Mouse (Mus musculus): ENCODE measurements around the gene Efna2.
A peak's percentile ranks its signal among the peaks of the same experiment; 100 is the strongest.
"Not testable (repeated sequence)": the region's sequence is repeated elsewhere in the genome, so short reads cannot be mapped to it uniquely, and the experiment has no call there.

Efna2 gene

GRCm38 (mm10) chr10:80215048-80215772 lies 35.9 kb downstream of the Efna2 start:
- Histone ChIP-seq H3K9me3 (ENCODE audit: low read length) (no peaks in the 10 kb centered on the region), H3K4me3 (replicated peaks; ENCODE audit: low read length) (peak overlapping the region; percentile 35; the same call in 1 of the 2 replicates), H3K4me1 (replicated peaks; ENCODE audit: low read depth, low read length) (peaks cover 36% of the 10 kb centered on the region), H3K36me3 (ENCODE audit: insufficient read depth, low read length) (no peaks in the 10 kb centered on the region), H3K27me3 (ENCODE audit: insufficient read depth, low read length) (peaks cover 5% of the 10 kb centered on the region; the same call in 1 of the 2 replicates)
- TF ChIP-seq CTCF (conservative IDR thresholded peaks at IDR 0.05; ENCODE audit: low read length) (no peak), POU5F1 (IDR thresholded peaks at IDR 0.05; ENCODE audit: borderline replicate concordance, low read length) (no peak)

- peaks cover 49% of the 10 kb centered on the region for H3K4me1 ChIP-seq (replicated peaks; ENCODE audit: low read depth, low read length)
- TF ChIP-seq NANOG (IDR thresholded peaks at IDR 0.05; ENCODE audit: borderline replicate concordance, low read length) (no peak), POU5F1 (IDR thresholded peaks at IDR 0.05; ENCODE audit: borderline replicate concordance, low read length) (no peak), CTCF (conservative IDR thresholded peaks at IDR 0.05; ENCODE audit: low read length) (no peak)
- peak overlapping the region; percentile 56 for H3K4me3 ChIP-seq (replicated peaks; ENCODE audit: low read length)
- H3K9me3 ChIP-seq (ENCODE audit: low read length), result no peaks in the 10 kb centered on the region
- H3K36me3 ChIP-seq (ENCODE audit: insufficient read depth, low read length), result no peaks in the 10 kb centered on the region
- peaks cover 5% of the 10 kb centered on the region; the same call in 1 of the 2 replicates for H3K27me3 ChIP-seq (ENCODE audit: insufficient read depth, low read length)
Measured at GRCm38 (mm10) chr10:80220676-80221075, 41.4 kb downstream of the Efna2 start.

- not testable (repeated sequence) for H3K4me3 ChIP-seq (replicated peaks; ENCODE audit: low read length); H3K27me3 ChIP-seq (ENCODE audit: insufficient read depth, low read length); H3K9me3 ChIP-seq (ENCODE audit: low read length); H3K36me3 ChIP-seq (ENCODE audit: insufficient read depth, low read length)
- H3K4me1 ChIP-seq (replicated peaks; ENCODE audit: low read depth, low read length), result peaks cover 58% of the 10 kb centered on the region
Measured at GRCm38 (mm10) chr10:80223137-80223536, 43.9 kb downstream of the Efna2 start.

DNA sequence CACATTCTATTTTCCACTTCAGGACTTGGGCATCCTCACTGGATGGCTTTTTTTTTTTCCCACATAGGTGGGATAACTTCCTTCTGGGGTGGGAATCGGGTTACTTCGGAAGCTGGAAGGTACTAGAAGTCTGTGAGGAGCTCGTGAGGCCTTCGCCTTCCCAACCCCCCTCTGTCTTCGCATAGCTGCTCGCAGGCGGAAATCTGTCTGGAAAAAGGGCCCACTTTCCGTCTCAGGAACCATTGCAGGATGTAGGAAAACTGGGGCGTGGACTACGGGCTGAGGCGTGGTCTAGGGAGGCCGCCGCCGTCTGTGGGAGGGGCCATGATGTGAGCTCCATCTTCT lies 46.8 kb downstream of the Efna2 start:
- TF ChIP-seq POU5F1 (IDR thresholded peaks at IDR 0.05; ENCODE audit: borderline replicate concordance, low read length) (no peak), NANOG (IDR thresholded peaks at IDR 0.05; ENCODE audit: borderline replicate concordance, low read length) (no peak), CTCF (conservative IDR thresholded peaks at IDR 0.05; ENCODE audit: low read length) (no peak)
- H3K4me3 ChIP-seq (replicated peaks; ENCODE audit: low read length), result peak overlapping the region; percentile 64
- no peaks in the 10 kb centered on the region for H3K9me3 ChIP-seq (ENCODE audit: low read length)
- H3K4me1 ChIP-seq (replicated peaks; ENCODE audit: low read depth, low read length), result peaks cover 67% of the 10 kb centered on the region
- H3K36me3 ChIP-seq (ENCODE audit: insufficient read depth, low read length), result peaks cover 37% of the 10 kb centered on the region
- no peaks in the 10 kb centered on the region for H3K27me3 ChIP-seq (ENCODE audit: insufficient read depth, low read length)

- H3K4me1 ChIP-seq (replicated peaks; ENCODE audit: low read depth, low read length), result peaks cover 65% of the 10 kb centered on the region
- H3K36me3 ChIP-seq (ENCODE audit: insufficient read depth, low read length), result peaks cover 42% of the 10 kb centered on the region
- TF ChIP-seq POU5F1 (IDR thresholded peaks at IDR 0.05; ENCODE audit: borderline replicate concordance, low read length) (no peak), NANOG (IDR thresholded peaks at IDR 0.05; ENCODE audit: borderline replicate concordance, low read length) (no peak)
- H3K4me3 ChIP-seq (replicated peaks; ENCODE audit: low read length), result peak within 1 kb of the TSS; percentile 92
- no peaks in the 10 kb centered on the region for H3K9me3 ChIP-seq (ENCODE audit: low read length)
- no peaks in the 10 kb centered on the region for H3K27me3 ChIP-seq (ENCODE audit: insufficient read depth, low read length)
Measured at GRCm38 (mm10) chr10:80226416-80227165, 47.3 kb downstream of the Efna2 start, which contains the start of gene Mum1. Gene Mum1 (plus strand): TSS chr10:80226434.

DNA sequence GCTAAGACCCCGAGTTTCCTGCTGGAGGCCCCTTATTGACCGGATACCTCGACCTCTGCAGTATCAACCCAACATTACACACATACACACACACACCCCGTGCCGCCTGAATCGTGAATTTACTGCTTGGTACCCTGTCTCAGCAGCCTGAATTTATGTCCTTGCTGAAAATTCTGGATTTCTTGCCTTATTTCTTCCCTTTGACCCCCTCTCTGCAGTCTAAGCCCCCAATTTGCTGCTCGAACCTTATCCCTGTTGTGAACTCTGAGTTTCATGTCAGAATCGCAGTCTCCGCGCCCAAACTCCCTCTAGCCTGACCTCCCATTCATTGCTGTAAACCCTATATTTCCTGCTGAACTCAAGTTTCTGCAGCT lies 47.9 kb downstream of the Efna2 start:
- no peaks in the 10 kb centered on the region for H3K9me3 ChIP-seq (ENCODE audit: low read length)
- peak overlapping the region; percentile 92 for H3K4me3 ChIP-seq (replicated peaks; ENCODE audit: low read length)
- H3K36me3 ChIP-seq (ENCODE audit: insufficient read depth, low read length), result peaks cover 47% of the 10 kb centered on the region
- TF ChIP-seq NANOG (IDR thresholded peaks at IDR 0.05; ENCODE audit: borderline replicate concordance, low read length) (no peak), POU5F1 (IDR thresholded peaks at IDR 0.05; ENCODE audit: borderline replicate concordance, low read length) (no peak), CTCF (conservative IDR thresholded peaks at IDR 0.05; ENCODE audit: low read length) (no peak)
- H3K27me3 ChIP-seq (ENCODE audit: insufficient read depth, low read length), result no peaks in the 10 kb centered on the region
- H3K4me1 ChIP-seq (replicated peaks; ENCODE audit: low read depth, low read length), result peaks cover 65% of the 10 kb centered on the region

DNA sequence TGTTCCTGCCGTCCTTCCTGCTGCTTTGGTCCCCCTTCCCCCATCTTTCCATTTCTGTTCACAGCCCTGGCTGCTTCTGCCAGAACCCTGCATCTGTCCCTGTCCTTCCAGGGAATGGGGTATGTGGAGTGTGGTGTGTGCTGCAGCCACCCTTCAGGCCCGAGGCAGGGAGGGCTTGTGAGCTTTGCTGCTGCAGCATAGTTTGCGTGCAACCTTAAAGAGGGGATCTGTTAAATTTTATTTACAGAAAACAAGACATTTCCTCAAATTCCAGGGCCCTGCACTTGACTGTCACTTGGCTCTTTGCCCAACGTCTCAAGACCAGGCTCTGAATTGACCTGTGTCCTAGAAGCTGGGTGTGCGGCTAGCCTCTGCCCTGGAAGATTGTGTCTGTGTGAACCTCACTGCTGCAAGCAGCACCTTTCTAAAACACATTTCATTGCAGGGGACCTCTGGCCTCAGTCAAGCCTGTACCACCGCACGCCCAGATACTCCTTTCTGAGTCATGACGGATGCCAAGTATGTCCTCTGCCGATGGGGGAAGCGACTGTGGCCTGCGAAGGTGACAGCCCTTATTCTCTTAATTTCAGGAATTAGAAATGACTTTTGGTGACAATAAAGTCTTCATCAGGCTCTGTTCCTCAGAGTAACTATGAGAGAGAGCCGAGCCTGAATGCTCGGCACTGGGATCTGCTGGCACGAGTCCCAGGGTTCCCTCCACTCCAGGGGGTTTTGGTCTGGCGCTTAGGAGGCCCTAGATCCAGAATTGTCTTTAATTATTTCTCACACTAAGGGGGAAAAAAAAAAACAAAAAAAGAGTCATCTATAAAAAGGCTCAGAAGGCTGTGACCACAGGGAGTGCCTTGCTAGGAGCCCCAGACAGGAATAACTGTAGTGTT lies 48.8 kb downstream of the Efna2 start:
- no peaks in the 10 kb centered on the region for H3K27me3 ChIP-seq (ENCODE audit: insufficient read depth, low read length)

DNA sequence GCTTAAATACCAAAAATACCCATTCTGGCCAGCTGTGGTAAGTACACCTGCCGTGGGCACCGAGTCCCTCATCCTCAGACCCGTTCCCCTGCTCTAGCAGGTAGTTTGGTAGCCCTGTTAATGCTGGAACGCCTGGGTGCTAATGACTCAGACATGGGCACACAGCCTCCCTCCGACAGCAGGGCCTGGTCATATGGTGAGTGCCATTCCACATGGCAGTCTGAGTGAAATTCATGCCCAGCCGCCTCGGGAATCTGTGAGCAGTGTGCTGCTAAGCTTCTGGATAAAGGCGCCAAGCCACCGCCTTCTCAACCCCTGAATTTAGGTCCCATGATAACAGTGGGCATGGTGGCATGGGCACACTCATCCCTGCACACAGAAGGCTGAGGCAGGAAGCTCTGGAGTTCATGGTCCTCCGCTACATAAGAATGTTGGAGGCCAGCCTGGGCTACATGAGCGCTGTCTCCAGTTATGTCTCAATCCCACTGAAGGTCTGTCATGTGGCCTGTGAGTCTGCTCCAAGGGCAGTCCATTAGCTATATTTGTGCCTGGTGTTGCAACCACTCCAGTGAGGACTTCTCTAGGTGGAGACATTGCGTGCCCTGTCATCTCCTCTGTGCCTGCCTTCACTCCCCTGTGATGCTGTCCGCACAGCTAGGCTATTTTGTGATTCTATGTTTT lies 57.0 kb downstream of the Efna2 start:
- H3K4me3 ChIP-seq (replicated peaks; ENCODE audit: low read length), result no peak overlapping the region
- no peaks in the 10 kb centered on the region for H3K27me3 ChIP-seq (ENCODE audit: insufficient read depth, low read length)
- TF ChIP-seq POU5F1 (IDR thresholded peaks at IDR 0.05; ENCODE audit: borderline replicate concordance, low read length) (no peak), CTCF (conservative IDR thresholded peaks at IDR 0.05; ENCODE audit: low read length) (no peak), NANOG (IDR thresholded peaks at IDR 0.05; ENCODE audit: borderline replicate concordance, low read length) (no peak)
- H3K36me3 ChIP-seq (ENCODE audit: insufficient read depth, low read length), result peaks cover 100% of the 10 kb centered on the region
- H3K4me1 ChIP-seq (replicated peaks; ENCODE audit: low read depth, low read length), result peaks cover 64% of the 10 kb centered on the region
- H3K9me3 ChIP-seq (ENCODE audit: low read length), result no peaks in the 10 kb centered on the region

More for the DNA sequence above, 48.8 kb downstream of the Efna2 start:
- Histone ChIP-seq H3K36me3 (ENCODE audit: insufficient read depth, low read length) (peaks cover 57% of the 10 kb centered on the region), H3K9me3 (ENCODE audit: low read length) (no peaks in the 10 kb centered on the region), H3K4me1 (replicated peaks; ENCODE audit: low read depth, low read length) (peaks cover 68% of the 10 kb centered on the region), H3K4me3 (replicated peaks; ENCODE audit: low read length) (peak overlapping the region; percentile 92)
- TF ChIP-seq NANOG (IDR thresholded peaks at IDR 0.05; ENCODE audit: borderline replicate concordance, low read length) (no peak), CTCF (conservative IDR thresholded peaks at IDR 0.05; ENCODE audit: low read length) (no peak), POU5F1 (IDR thresholded peaks at IDR 0.05; ENCODE audit: borderline replicate concordance, low read length) (no peak)
